Mouse (Mus musculus): ENCODE measurements around the gene Pcnt. TPM values are rescaled to one million over a fixed set of nuclear protein-coding genes. Genes with fewer than 3 reads are reported as not detected.

The Pcnt gene
- polyA plus RNA-seq, 1 experiment from 2014 or later: 6.5 TPM

DNA sequence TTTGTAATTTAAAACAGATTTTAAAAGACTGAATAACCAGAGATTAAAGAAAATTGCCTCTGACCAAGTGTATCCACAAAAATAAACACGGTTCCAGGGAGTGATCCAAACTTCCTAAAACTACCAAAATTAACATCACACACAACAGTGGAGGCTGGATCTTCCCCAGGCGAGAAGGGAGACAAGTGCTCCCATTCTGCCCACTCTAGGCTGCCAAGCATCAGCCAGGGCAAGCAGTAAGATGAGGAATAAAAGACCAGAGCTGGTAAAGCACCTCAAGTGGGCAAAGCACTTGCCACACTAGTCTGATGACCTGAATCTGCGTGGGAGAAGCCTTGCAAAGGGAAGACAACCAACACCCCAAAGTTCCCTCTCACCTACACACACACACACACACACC lies 70.8 kb downstream of the Pcnt start:
- no peak overlapping the region for H3K4me2 ChIP-seq (ENCODE audit: low read length)
- no peak overlapping the region for H3K9ac ChIP-seq (ENCODE audit: low read depth, low read length)
- no peaks in the 10 kb centered on the region for H3K4me1 ChIP-seq (ENCODE audit: control insufficient read depth, insufficient read depth, low read length)
- H3K27me3 ChIP-seq (ENCODE audit: control insufficient read depth, insufficient read depth, low read depth, low read length): no peaks in the 10 kb centered on the region
- WGBS: 74% methylated on average over 3 of the region's 3 CpGs
- H3K27ac ChIP-seq (ENCODE audit: low read length): no peak overlapping the region
- no peak for ATAC-seq
- H3K9me3 ChIP-seq (replicated peaks; ENCODE audit: control insufficient read depth, low read length, poor library complexity, severe bottlenecking): no peaks in the 10 kb centered on the region
- H3K36me3 ChIP-seq (ENCODE audit: control insufficient read depth, insufficient read depth, low read length): peaks cover 18% of the 10 kb centered on the region
- H3K4me3 ChIP-seq (ENCODE audit: low read depth, low read length): no peak overlapping the region

GRCm38 (mm10) chr10:76368766-76369165 lies 73.8 kb downstream of the Pcnt start:
- H3K4me3 ChIP-seq (ENCODE audit: low read depth, low read length): no peak overlapping the region
- peaks cover 9% of the 10 kb centered on the region; the same call in 1 of the 2 replicates for H3K36me3 ChIP-seq (ENCODE audit: control insufficient read depth, insufficient read depth, low read length)
- H3K9me3 ChIP-seq (replicated peaks; ENCODE audit: control insufficient read depth, low read length, poor library complexity, severe bottlenecking): no peaks in the 10 kb centered on the region
- no peak overlapping the region for H3K9ac ChIP-seq (ENCODE audit: low read depth, low read length)
- no peak overlapping the region for H3K4me2 ChIP-seq (ENCODE audit: low read length)
- no peak overlapping the region for H3K27ac ChIP-seq (ENCODE audit: low read length)
- no peaks in the 10 kb centered on the region for H3K4me1 ChIP-seq (ENCODE audit: control insufficient read depth, insufficient read depth, low read length)
- no peaks in the 10 kb centered on the region for H3K27me3 ChIP-seq (ENCODE audit: control insufficient read depth, insufficient read depth, low read depth, low read length)
- 95% methylated on average over 13 of the region's 13 CpGs for WGBS
- ATAC-seq: no peak

DNA sequence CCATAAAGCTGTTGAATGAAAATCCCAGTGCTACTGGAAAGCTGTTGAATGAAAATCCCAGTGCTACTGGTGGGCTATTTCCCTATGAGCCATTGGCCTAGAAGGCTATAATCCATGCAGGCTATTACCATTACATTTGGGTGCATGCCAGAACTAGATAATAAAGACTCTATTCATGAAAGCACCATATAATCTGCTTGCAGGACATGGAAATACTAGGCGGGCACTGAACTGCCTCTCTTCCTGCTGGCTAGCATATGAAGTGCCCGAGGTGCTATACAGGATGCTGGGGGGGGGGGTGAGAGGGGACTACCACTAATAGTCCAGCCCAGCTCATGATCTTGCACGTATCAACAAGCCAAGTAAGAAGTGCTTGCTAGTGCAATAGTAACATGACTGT lies 79.4 kb downstream of the Pcnt start:
- H3K9ac ChIP-seq (ENCODE audit: low read depth, low read length): no peak overlapping the region
- H3K4me3 ChIP-seq (ENCODE audit: low read depth, low read length): no peak overlapping the region
- no peak overlapping the region; the same call in 1 of the 2 replicates for H3K27ac ChIP-seq (ENCODE audit: low read length)
- H3K27me3 ChIP-seq (ENCODE audit: control insufficient read depth, insufficient read depth, low read depth, low read length): no peaks in the 10 kb centered on the region
- WGBS: 36% methylated on average over 3 of the region's 3 CpGs
- H3K4me2 ChIP-seq (ENCODE audit: low read length): no peak overlapping the region
- peak; percentile 64; the same call in 1 of the 2 replicates for ATAC-seq
- H3K9me3 ChIP-seq (replicated peaks; ENCODE audit: control insufficient read depth, low read length, poor library complexity, severe bottlenecking): no peaks in the 10 kb centered on the region
- 0 out of 2 replicates have a peak, but pooled peaks cover 5% of the 10 kb centered on the region for H3K36me3 ChIP-seq (ENCODE audit: control insufficient read depth, insufficient read depth, low read length)
- H3K4me1 ChIP-seq (ENCODE audit: control insufficient read depth, insufficient read depth, low read length): no peaks in the 10 kb centered on the region

- Histone ChIP-seq H3K9me3 (replicated peaks; ENCODE audit: control insufficient read depth, low read length, poor library complexity, severe bottlenecking) (no peaks in the 10 kb centered on the region), H3K36me3 (ENCODE audit: control insufficient read depth, insufficient read depth, low read length) (peaks cover 16% of the 10 kb centered on the region), H3K27ac (ENCODE audit: low read length) (no peak overlapping the region), H3K27me3 (ENCODE audit: control insufficient read depth, insufficient read depth, low read depth, low read length) (no peaks in the 10 kb centered on the region), H3K4me1 (ENCODE audit: control insufficient read depth, insufficient read depth, low read length) (no peaks in the 10 kb centered on the region), H3K4me3 (ENCODE audit: low read depth, low read length) (no peak overlapping the region), H3K4me2 (ENCODE audit: low read length) (no peak overlapping the region), H3K9ac (ENCODE audit: low read depth, low read length) (no peak overlapping the region)
- 76% methylated on average over 5 of the region's 5 CpGs for WGBS
- no peak for ATAC-seq
Observed at GRCm38 (mm10) chr10:76358468-76358867, 84.1 kb downstream of the Pcnt start.

DNA sequence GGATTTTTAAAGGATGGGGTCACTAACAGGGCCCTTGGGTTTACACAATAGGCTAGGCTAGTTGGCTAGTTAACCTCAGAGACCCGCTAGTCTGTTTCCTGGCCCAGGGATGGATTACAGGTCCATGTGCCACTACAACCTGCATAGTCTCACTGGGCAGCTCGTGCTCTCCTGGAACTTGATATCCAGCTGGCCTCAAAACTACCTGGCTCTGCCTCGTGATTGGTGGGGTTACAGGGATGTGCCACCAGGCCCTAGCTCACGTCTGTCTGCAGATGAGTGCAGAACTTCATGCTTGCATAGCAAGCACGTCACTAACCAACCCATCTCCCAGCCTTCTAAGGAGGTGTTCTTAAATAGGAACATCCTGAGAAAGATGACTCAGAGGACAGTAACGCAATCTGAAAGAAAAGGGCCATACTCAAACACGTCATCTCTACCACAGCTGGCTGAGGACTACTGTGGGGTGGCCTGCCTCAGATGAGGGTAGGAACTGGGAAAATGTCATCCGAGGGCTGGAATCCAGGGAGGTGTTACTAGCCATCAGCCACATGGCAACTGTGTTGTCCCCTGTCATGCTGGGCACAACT lies 85.2 kb downstream of the Pcnt start:
- Histone ChIP-seq H3K27me3 (ENCODE audit: control insufficient read depth, insufficient read depth, low read depth, low read length) (no peaks in the 10 kb centered on the region), H3K4me2 (ENCODE audit: low read length) (no peak overlapping the region), H3K4me1 (ENCODE audit: control insufficient read depth, insufficient read depth, low read length) (no peaks in the 10 kb centered on the region), H3K9me3 (replicated peaks; ENCODE audit: control insufficient read depth, low read length, poor library complexity, severe bottlenecking) (no peaks in the 10 kb centered on the region), H3K4me3 (ENCODE audit: low read depth, low read length) (no peak overlapping the region), H3K9ac (ENCODE audit: low read depth, low read length) (no peak overlapping the region), H3K36me3 (ENCODE audit: control insufficient read depth, insufficient read depth, low read length) (peaks cover 20% of the 10 kb centered on the region), H3K27ac (ENCODE audit: low read length) (no peak overlapping the region)
- 94% methylated on average over 8 of the region's 8 CpGs for WGBS
- no peak for ATAC-seq

- Histone ChIP-seq H3K4me2 (ENCODE audit: low read length) (no peak overlapping the region), H3K27ac (ENCODE audit: low read length) (no peak overlapping the region), H3K9me3 (replicated peaks; ENCODE audit: control insufficient read depth, low read length, poor library complexity, severe bottlenecking) (no peaks in the 10 kb centered on the region), H3K4me1 (ENCODE audit: control insufficient read depth, insufficient read depth, low read length) (no peaks in the 10 kb centered on the region), H3K27me3 (ENCODE audit: control insufficient read depth, insufficient read depth, low read depth, low read length) (no peaks in the 10 kb centered on the region), H3K4me3 (ENCODE audit: low read depth, low read length) (no peak overlapping the region), H3K9ac (ENCODE audit: low read depth, low read length) (no peak overlapping the region), H3K36me3 (ENCODE audit: control insufficient read depth, insufficient read depth, low read length) (peaks cover 26% of the 10 kb centered on the region)
- ATAC-seq: no peak
- WGBS: 95% methylated on average over 12 of the region's 12 CpGs
Observed at GRCm38 (mm10) chr10:76354974-76355373, 87.6 kb downstream of the Pcnt start.

DNA sequence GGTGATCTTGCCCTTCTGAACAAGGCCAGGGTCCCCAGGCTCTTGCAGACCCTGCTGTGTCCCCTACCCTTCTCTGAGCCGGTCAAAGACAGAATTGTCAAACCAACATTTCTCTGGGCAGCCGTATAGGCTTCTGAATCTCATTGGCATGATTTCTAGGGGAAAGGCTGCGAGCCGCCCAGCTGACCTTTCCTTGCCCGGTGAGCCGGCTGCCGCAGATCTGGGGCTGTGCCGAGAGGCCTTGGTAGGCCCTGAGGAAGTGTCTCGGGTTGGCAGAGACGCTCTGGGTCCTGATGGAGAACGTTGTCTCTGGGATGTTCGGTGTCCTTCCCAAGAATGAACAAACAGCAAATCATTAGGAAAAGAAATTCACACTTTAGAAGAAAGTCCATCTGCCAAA lies 88.6 kb downstream of the Pcnt start:
- ATAC-seq: no peak
- peaks cover 26% of the 10 kb centered on the region for H3K36me3 ChIP-seq (ENCODE audit: control insufficient read depth, insufficient read depth, low read length)
- no peaks in the 10 kb centered on the region for H3K27me3 ChIP-seq (ENCODE audit: control insufficient read depth, insufficient read depth, low read depth, low read length)
- 96% methylated on average over 12 of the region's 12 CpGs for WGBS
- H3K4me1 ChIP-seq (ENCODE audit: control insufficient read depth, insufficient read depth, low read length): no peaks in the 10 kb centered on the region
- H3K4me2 ChIP-seq (ENCODE audit: low read length): no peak overlapping the region
- no peaks in the 10 kb centered on the region for H3K9me3 ChIP-seq (replicated peaks; ENCODE audit: control insufficient read depth, low read length, poor library complexity, severe bottlenecking)
- H3K4me3 ChIP-seq (ENCODE audit: low read depth, low read length): no peak overlapping the region
- no peak overlapping the region for H3K27ac ChIP-seq (ENCODE audit: low read length)
- no peak overlapping the region for H3K9ac ChIP-seq (ENCODE audit: low read depth, low read length)

DNA sequence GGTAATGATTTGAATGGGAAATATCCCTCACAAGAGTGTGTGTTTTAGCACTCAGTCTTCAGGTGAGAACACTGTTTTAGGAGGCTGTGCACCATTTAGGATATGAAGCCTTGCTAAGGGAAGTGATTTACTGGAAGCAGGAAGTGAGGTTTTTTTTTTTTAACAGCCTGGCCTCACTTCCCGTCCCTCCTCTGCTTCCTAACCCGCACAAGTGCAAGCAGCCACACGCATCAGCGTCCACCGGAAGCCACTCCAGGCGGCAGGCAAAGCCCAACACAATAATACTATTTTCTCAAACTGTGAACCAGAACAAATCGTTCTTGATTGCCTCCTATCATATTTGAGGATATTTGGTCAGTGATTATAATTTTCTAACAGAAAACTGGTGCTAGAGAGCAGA lies 90.6 kb downstream of the Pcnt start:
- Histone ChIP-seq H3K36me3 (ENCODE audit: control insufficient read depth, insufficient read depth, low read length) (peaks cover 24% of the 10 kb centered on the region), H3K27me3 (ENCODE audit: control insufficient read depth, insufficient read depth, low read depth, low read length) (no peaks in the 10 kb centered on the region), H3K4me2 (ENCODE audit: low read length) (no peak overlapping the region), H3K9ac (ENCODE audit: low read depth, low read length) (no peak overlapping the region), H3K4me3 (ENCODE audit: low read depth, low read length) (no peak overlapping the region), H3K27ac (ENCODE audit: low read length) (no peak overlapping the region), H3K9me3 (replicated peaks; ENCODE audit: control insufficient read depth, low read length, poor library complexity, severe bottlenecking) (no peaks in the 10 kb centered on the region), H3K4me1 (ENCODE audit: control insufficient read depth, insufficient read depth, low read length) (no peaks in the 10 kb centered on the region)
- WGBS: 86% methylated on average over 7 of the region's 7 CpGs
- no peak for ATAC-seq

DNA sequence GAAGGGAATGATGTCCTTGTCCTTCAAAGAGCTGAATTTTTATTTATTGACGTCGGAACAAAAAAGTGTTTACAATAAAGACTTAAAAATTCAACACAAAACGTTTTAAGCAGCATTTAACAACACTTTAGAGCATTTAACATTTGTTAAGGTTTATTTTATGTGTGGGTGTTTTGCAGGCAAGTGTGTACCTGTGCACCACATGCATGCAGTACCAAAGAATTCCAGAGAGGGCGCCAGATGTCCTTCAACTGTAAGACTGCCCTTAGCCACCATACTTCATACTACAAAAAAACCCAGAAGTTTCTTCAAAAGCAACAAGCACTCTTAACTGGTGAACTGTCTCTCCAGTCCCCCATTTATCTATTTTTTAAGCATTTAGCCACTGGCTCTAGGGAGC lies 96.0 kb downstream of the Pcnt start:
- no peak overlapping the region for H3K4me3 ChIP-seq (ENCODE audit: low read depth, low read length)
- peaks cover 24% of the 10 kb centered on the region for H3K4me1 ChIP-seq (ENCODE audit: control insufficient read depth, insufficient read depth, low read length)
- H3K9me3 ChIP-seq (replicated peaks; ENCODE audit: control insufficient read depth, low read length, poor library complexity, severe bottlenecking): no peaks in the 10 kb centered on the region
- H3K27me3 ChIP-seq (ENCODE audit: control insufficient read depth, insufficient read depth, low read depth, low read length): no peaks in the 10 kb centered on the region
- peak overlapping the region; percentile 94 for H3K4me2 ChIP-seq (ENCODE audit: low read length)
- ATAC-seq: no peak
- WGBS: 7% methylated on average over 4 of the region's 4 CpGs
- no peak overlapping the region for H3K27ac ChIP-seq (ENCODE audit: low read length)
- H3K36me3 ChIP-seq (ENCODE audit: control insufficient read depth, insufficient read depth, low read length): peaks cover 6% of the 10 kb centered on the region; the same call in 1 of the 2 replicates
- no peak overlapping the region for H3K9ac ChIP-seq (ENCODE audit: low read depth, low read length)

All from midbrain, embryonic 16.5 days (tissue).